Mouse (Mus musculus): ENCODE measurements around the gene Tmem221.

The Tmem221 gene

GRCm38 (mm10) chr8:71577856-71578387 is 19.3 kb upstream of the Tmem221 start:
- no peak for DNase-seq

GRCm38 (mm10) chr8:71575020-71575419 is 16.3 kb upstream of the Tmem221 start:
- no peak for DNase-seq

GRCm38 (mm10) chr8:71574426-71574825 is 15.8 kb upstream of the Tmem221 start:
- no peak for DNase-seq

- DNase-seq, result no peak
Observed at GRCm38 (mm10) chr8:71572847-71573633, 14.4 kb upstream of the Tmem221 start.

GRCm38 (mm10) chr8:71572077-71572476 is 13.4 kb upstream of the Tmem221 start:
- no peak for DNase-seq

GRCm38 (mm10) chr8:71570291-71570954 is 11.8 kb upstream of the Tmem221 start:
- DNase-seq, result peak; percentile 96

- peak; percentile 93 for DNase-seq
Observed at GRCm38 (mm10) chr8:71569366-71570290, 11.0 kb upstream of the Tmem221 start.

- DNase-seq, result no peak
Observed at GRCm38 (mm10) chr8:71568941-71569340, 10.3 kb upstream of the Tmem221 start.

- DNase-seq, result no peak
Observed at GRCm38 (mm10) chr8:71568387-71568937, 9.8 kb upstream of the Tmem221 start, which contains the start of gene Slc27a1. Gene Slc27a1 (plus strand): TSS chr8:71568882.

GRCm38 (mm10) chr8:71567587-71567986 is 8.9 kb upstream of the Tmem221 start:
- no peak for DNase-seq

GRCm38 (mm10) chr8:71566501-71566900 is 7.8 kb upstream of the Tmem221 start, which contains the start of gene Nxnl1:
Gene Nxnl1 (minus strand): TSS chr8:71566601.
- no peak for DNase-seq

GRCm38 (mm10) chr8:71563992-71564391 is 5.3 kb upstream of the Tmem221 start:
- no peak for DNase-seq

- DNase-seq, result peak; percentile 76
Observed at GRCm38 (mm10) chr8:71562751-71563150, 4.1 kb upstream of the Tmem221 start.

GRCm38 (mm10) chr8:71561401-71561800 is 2.7 kb upstream of the Tmem221 start:
- peak; percentile 83 for DNase-seq

- no peak for DNase-seq
Observed at GRCm38 (mm10) chr8:71560765-71561164, 2.1 kb upstream of the Tmem221 start.

GRCm38 (mm10) chr8:71560071-71560470 is 1.4 kb upstream of the Tmem221 start:
- no peak for DNase-seq

GRCm38 (mm10) chr8:71558958-71559690 is 453 bp upstream of the Tmem221 start:
- DNase-seq, result peak; percentile 88

GRCm38 (mm10) chr8:71554644-71555043 is 4.0 kb downstream of the Tmem221 start:
- DNase-seq, result no peak

GRCm38 (mm10) chr8:71554001-71554400 is 4.7 kb downstream of the Tmem221 start:
- no peak for DNase-seq

- DNase-seq, result no peak
Observed at GRCm38 (mm10) chr8:71552770-71553169, 5.9 kb downstream of the Tmem221 start.

GRCm38 (mm10) chr8:71550754-71551153 is 7.9 kb downstream of the Tmem221 start:
- DNase-seq, result no peak

- no peak for DNase-seq
Observed at GRCm38 (mm10) chr8:71547590-71547989, 11.1 kb downstream of the Tmem221 start.

All from embryo, embryonic 11 days (tissue).